Mouse (Mus musculus) gastrocnemius, postnatal 4 days (tissue): ENCODE measurements at regions not wholly inside any gene's neighbourhood (a gene's known extent, or its start where the extent isn't known, plus 50 kb on each side); places are given as distances from the start of the nearest gene placed in this dataset.

Experiments
- DNase-seq, 2 experiments: peaks; one replicate each; pipeline ENCODE4 v3.0.0; 2021 to 2022; ENCODE audit warnings: low spot score in 2 of 2, mixed read lengths in 2 of 2

- DNase-seq: no peak
Measured at GRCm38 (mm10) chr7:70649760-70650377, 283.3 kb upstream of the Nr2f2 start.

GRCm38 (mm10) chr7:70646801-70647200, 280.3 kb upstream of the Nr2f2 start:
- DNase-seq: no peak

GRCm38 (mm10) chr7:70643694-70644301, 277.3 kb upstream of the Nr2f2 start:
- no peak for DNase-seq

GRCm38 (mm10) chr7:70643055-70643454, 276.5 kb upstream of the Nr2f2 start:
- DNase-seq: no peak

- DNase-seq: no peak
Measured at GRCm38 (mm10) chr7:70641217-70641616, 274.7 kb upstream of the Nr2f2 start.

GRCm38 (mm10) chr7:70640574-70640973, 274.0 kb upstream of the Nr2f2 start:
- no peak for DNase-seq

- no peak for DNase-seq
Measured at GRCm38 (mm10) chr7:70638161-70638560, 271.6 kb upstream of the Nr2f2 start.

GRCm38 (mm10) chr7:70634016-70634415, 267.5 kb upstream of the Nr2f2 start:
- DNase-seq: peak in 1 of 2 experiments; percentile 20

- no peak for DNase-seq
Measured at GRCm38 (mm10) chr7:70633577-70633976, 267.0 kb upstream of the Nr2f2 start.

GRCm38 (mm10) chr7:70625643-70626231, 259.2 kb upstream of the Nr2f2 start:
- no peak for DNase-seq

GRCm38 (mm10) chr7:70624727-70625642, 258.4 kb upstream of the Nr2f2 start:
- DNase-seq: peak; percentile 33 to 41

GRCm38 (mm10) chr7:70624031-70624726, 257.6 kb upstream of the Nr2f2 start:
- peak in 1 of 2 experiments; percentile 43 for DNase-seq

- no peak for DNase-seq
Measured at GRCm38 (mm10) chr7:70619400-70619799, 252.9 kb upstream of the Nr2f2 start.

- no peak for DNase-seq
Measured at GRCm38 (mm10) chr7:70618270-70618669, 251.7 kb upstream of the Nr2f2 start.

- no peak for DNase-seq
Measured at GRCm38 (mm10) chr7:70606511-70606910, 240.0 kb upstream of the Nr2f2 start.

- DNase-seq: no peak
Measured at GRCm38 (mm10) chr7:70604471-70605174, 238.1 kb upstream of the Nr2f2 start.

- no peak for DNase-seq
Measured at GRCm38 (mm10) chr7:70593027-70593426, 226.5 kb upstream of the Nr2f2 start.

GRCm38 (mm10) chr7:70591361-70592256, 225.1 kb upstream of the Nr2f2 start:
- DNase-seq: no peak

GRCm38 (mm10) chr7:70589713-70590112, 223.2 kb upstream of the Nr2f2 start:
- DNase-seq: no peak
